Mouse (Mus musculus) limb, embryonic 11.5 days (tissue): ENCODE measurements at regions not wholly inside any gene's neighbourhood (a gene's known extent, or its start where the extent isn't known, plus 50 kb on each side); places are given as distances from the start of the nearest gene placed in this dataset.

ENCODE experiments used
- ATAC-seq: fragments of 200-750 bp; cut with Nextera tagmentation; 2 replicates; pipeline ENCODE4 v1.8.0; 2017; ENCODE audit warnings: low read depth; ENCODE audit not compliant: insufficient number of reproducible peaks, low FRiP score, low TSS enrichment
- DNase-seq: peaks from one replicate; pipeline ENCODE4 v3.0.0-alpha.2; 2015; ENCODE audit warnings: low spot score
- H3K27ac ChIP-seq: fragments of 300-500 bp; sonication (generic); replicated peaks from 2 replicates; pipeline ENCODE4 v1.5.1; 2014; ENCODE audit warnings: low read depth, mild to moderate bottlenecking, low read length
- H3K27me3 ChIP-seq: fragments of 300-500 bp; sonication (generic); 2 replicates; pipeline ENCODE4 v1.6.1; 2014; ENCODE audit warnings: mild to moderate bottlenecking, low read length, mixed read lengths; ENCODE audit not compliant: control insufficient read depth, insufficient read depth
- H3K36me3 ChIP-seq: fragments of 300-500 bp; sonication (generic); 2 replicates; pipeline ENCODE4 v1.6.1; 2014; ENCODE audit warnings: mild to moderate bottlenecking, low read length, moderate library complexity, mixed read lengths; ENCODE audit not compliant: control insufficient read depth, insufficient read depth
- H3K4me1 ChIP-seq: fragments of 300-500 bp; sonication (generic); 2 replicates; pipeline ENCODE4 v1.6.1; 2014; ENCODE audit warnings: low read length, mixed read lengths; ENCODE audit not compliant: control insufficient read depth, insufficient read depth
- H3K4me2 ChIP-seq: fragments of 300-500 bp; sonication (generic); 2 replicates; pipeline ENCODE4 v1.6.1; 2014; ENCODE audit warnings: low read depth, mild to moderate bottlenecking, moderate library complexity; ENCODE audit not compliant: severe bottlenecking
- H3K4me3 ChIP-seq: fragments of 300-500 bp; sonication (generic); 2 replicates; pipeline ENCODE4 v1.5.1; 2014; ENCODE audit warnings: low read depth, low read length
- H3K9ac ChIP-seq: fragments of 300-500 bp; sonication (generic); 2 replicates; pipeline ENCODE4 v1.6.1; 2014; ENCODE audit warnings: mild to moderate bottlenecking, low read length
- H3K9me3 ChIP-seq: fragments of 300-500 bp; sonication (generic); 2 replicates; pipeline ENCODE4 v1.6.1; 2016; ENCODE audit warnings: low read length; ENCODE audit not compliant: control insufficient read depth
- WGBS: fragments of 180-500 bp; shearing (Covaris S2); extraction: QIAGEN DNeasy Blood & Tissue Kit; methylation state at CpG from one replicate; pipeline ENCODE4 v1.1.7; 2014; 5-methylcytosine and 5-hydroxymethylcytosine counted together

GRCm38 (mm10) chr3:142941319-142942024 lies 59.7 kb upstream of the Pkn2 start:
- Histone ChIP-seq H3K9me3 (no peaks in the 10 kb centered on the region), H3K4me1 (no peaks in the 10 kb centered on the region), H3K9ac (no peak overlapping the region), H3K27ac (no peak overlapping the region), H3K4me3 (no peak overlapping the region), H3K27me3 (no peaks in the 10 kb centered on the region), H3K4me2 (no peak overlapping the region), H3K36me3 (no peaks in the 10 kb centered on the region)
- no peak for DNase-seq
- WGBS: 64% methylated on average over 6 of the region's 6 CpGs
- ATAC-seq: no peak

- no peak for ATAC-seq
- Histone ChIP-seq H3K36me3 (no peaks in the 10 kb centered on the region), H3K9ac (no peak overlapping the region), H3K4me1 (no peaks in the 10 kb centered on the region), H3K9me3 (no peaks in the 10 kb centered on the region), H3K4me3 (no peak overlapping the region), H3K27me3 (no peaks in the 10 kb centered on the region), H3K4me2 (no peak overlapping the region), H3K27ac (no peak overlapping the region)
- no peak for DNase-seq
- 83% methylated on average over 5 of the region's 5 CpGs for WGBS
Measured at GRCm38 (mm10) chr3:142940874-142941273, 59.1 kb upstream of the Pkn2 start.

- ATAC-seq (no peak), DNase-seq (no peak)
- WGBS: 81% methylated on average over 1 of the region's 1 CpGs
Measured at GRCm38 (mm10) chr3:142939773-142940172, 58.0 kb upstream of the Pkn2 start.

GRCm38 (mm10) chr3:142935949-142936348 lies 54.1 kb upstream of the Pkn2 start:
- ATAC-seq (no peak), DNase-seq (no peak)
- H3K36me3 ChIP-seq: no peaks in the 10 kb centered on the region
- H3K27me3 ChIP-seq: no peaks in the 10 kb centered on the region
- 82% methylated on average over 5 of the region's 5 CpGs for WGBS
- no peak overlapping the region for H3K4me2 ChIP-seq
- no peak overlapping the region for H3K9ac ChIP-seq
- no peak overlapping the region for H3K4me3 ChIP-seq
- no peaks in the 10 kb centered on the region for H3K4me1 ChIP-seq
- H3K9me3 ChIP-seq: no peaks in the 10 kb centered on the region
- H3K27ac ChIP-seq: no peak overlapping the region

More at GRCm38 (mm10) chr3:142939773-142940172, 58.0 kb upstream of the Pkn2 start:
- H3K4me1 ChIP-seq: no peaks in the 10 kb centered on the region
- no peaks in the 10 kb centered on the region for H3K27me3 ChIP-seq
- no peak overlapping the region for H3K4me3 ChIP-seq
- no peaks in the 10 kb centered on the region for H3K36me3 ChIP-seq
- H3K9ac ChIP-seq: no peak overlapping the region
- H3K27ac ChIP-seq: no peak overlapping the region
- no peak overlapping the region for H3K4me2 ChIP-seq
- H3K9me3 ChIP-seq: no peaks in the 10 kb centered on the region

GRCm38 (mm10) chr3:142934326-142934725 lies 52.5 kb upstream of the Pkn2 start:
- DNase-seq (no peak), ATAC-seq (no peak)
- Histone ChIP-seq H3K36me3 (no peaks in the 10 kb centered on the region), H3K4me2 (no peak overlapping the region), H3K27me3 (no peaks in the 10 kb centered on the region), H3K9ac (no peak overlapping the region), H3K27ac (no peak overlapping the region), H3K4me1 (no peaks in the 10 kb centered on the region), H3K9me3 (no peaks in the 10 kb centered on the region), H3K4me3 (no peak overlapping the region)
- WGBS: 87% methylated on average over 5 of the region's 5 CpGs

- Histone ChIP-seq H3K27ac (no peak overlapping the region), H3K36me3 (no peaks in the 10 kb centered on the region), H3K9ac (no peak overlapping the region), H3K4me1 (no peaks in the 10 kb centered on the region), H3K4me2 (no peak overlapping the region), H3K4me3 (no peak overlapping the region), H3K9me3 (no peaks in the 10 kb centered on the region), H3K27me3 (no peaks in the 10 kb centered on the region)
- ATAC-seq: no peak
- WGBS: 84% methylated on average over 5 of the region's 5 CpGs
- no peak for DNase-seq
Measured at GRCm38 (mm10) chr3:142933684-142934259, 52.0 kb upstream of the Pkn2 start.
